Mouse (Mus musculus): Measurements from ENCODE around the gene Cts7. TPM values are rescaled to one million over a fixed set of nuclear protein-coding genes. Genes with fewer than 3 reads are reported as not detected.

The Cts7 gene
- total RNA-seq (2021), result not detected

- intact Hi-C loops (cut with DNase I), result no loop called here
Measured at GRCm38 (mm10) chr13:61358097-61358496, at the start of gene Cts7. Cts7 (minus strand) TSS chr13:61358197.

More at GRCm38 (mm10) chr13:61358097-61358496, at the start of gene Cts7:
- no peak for DNase-seq (ENCODE audit: extremely low spot score in 1 of 2, low spot score in 2 of 2)

Small RNA genes within 50 kb of the gene (microRNA-seq; reads per million reads assigned to microRNA genes)
- gene Gm27704, result not detected

Other genes with a start within 250 kb of the Cts7 start
- not detected for gene Ctsr, start 193.9 kb downstream of the Cts7 start, total RNA-seq (2021)
- gene Cts6, start 154.8 kb downstream of the Cts7 start, total RNA-seq (2021), result not detected
- gene Cts8, start 102.8 kb downstream of the Cts7 start, total RNA-seq (2021), result not detected
- gene Gm49398, start 69.4 kb downstream of the Cts7 start, total RNA-seq (2021), result not detected
- gene Ctsm, start 183.6 kb upstream of the Cts7 start, total RNA-seq (2021), result not detected
- gene Gm49352, start 210.0 kb upstream of the Cts7 start, total RNA-seq (2021), result not detected
- not detected for gene Cts3, start 211.9 kb upstream of the Cts7 start, total RNA-seq (2021)